Mouse (Mus musculus): Measurements from ENCODE around the gene Serpinh1.

Serpinh1 gene

GRCm38 (mm10) chr7:99326128-99326527, 26.9 kb downstream of the Serpinh1 start:
- no peak for DNase-seq (ENCODE audit: low spot score in 2 of 2)

GRCm38 (mm10) chr7:99324810-99325209, 28.2 kb downstream of the Serpinh1 start:
- no peak for DNase-seq (ENCODE audit: low spot score in 2 of 2)

- DNase-seq (ENCODE audit: low spot score in 2 of 2): no peak
Observed at GRCm38 (mm10) chr7:99323321-99323700, 29.7 kb downstream of the Serpinh1 start.

GRCm38 (mm10) chr7:99322691-99323320, 30.2 kb downstream of the Serpinh1 start:
- no peak for DNase-seq (ENCODE audit: low spot score in 2 of 2)

- DNase-seq (ENCODE audit: low spot score in 2 of 2): no peak
Observed at GRCm38 (mm10) chr7:99320524-99320923, 32.5 kb downstream of the Serpinh1 start.

GRCm38 (mm10) chr7:99317475-99317874, 35.6 kb downstream of the Serpinh1 start:
- DNase-seq (ENCODE audit: low spot score in 2 of 2): no peak

- DNase-seq (ENCODE audit: low spot score in 2 of 2): no peak
Observed at GRCm38 (mm10) chr7:99316207-99316606, 36.8 kb downstream of the Serpinh1 start.

GRCm38 (mm10) chr7:99314565-99314964, 38.5 kb downstream of the Serpinh1 start:
- no peak for DNase-seq (ENCODE audit: low spot score in 2 of 2)

GRCm38 (mm10) chr7:99313253-99313652, 39.8 kb downstream of the Serpinh1 start:
- DNase-seq (ENCODE audit: low spot score in 2 of 2): no peak

GRCm38 (mm10) chr7:99312671-99313143, 40.3 kb downstream of the Serpinh1 start:
- DNase-seq (ENCODE audit: low spot score in 2 of 2): no peak

- no peak for DNase-seq (ENCODE audit: low spot score in 2 of 2)
Observed at GRCm38 (mm10) chr7:99312058-99312457, 41.0 kb downstream of the Serpinh1 start.

- no peak for DNase-seq (ENCODE audit: low spot score in 2 of 2)
Observed at GRCm38 (mm10) chr7:99311433-99311832, 41.6 kb downstream of the Serpinh1 start.

- DNase-seq (ENCODE audit: low spot score in 2 of 2): no peak
Observed at GRCm38 (mm10) chr7:99306640-99307039, 46.4 kb downstream of the Serpinh1 start.

GRCm38 (mm10) chr7:99305688-99306087, 47.4 kb downstream of the Serpinh1 start:
- DNase-seq (ENCODE audit: low spot score in 2 of 2): no peak

- peak in 1 of 2 experiments; percentile 9 for DNase-seq (ENCODE audit: low spot score in 2 of 2)
Observed at GRCm38 (mm10) chr7:99304949-99305372, 48.1 kb downstream of the Serpinh1 start.

- DNase-seq (ENCODE audit: low spot score in 2 of 2): no peak
Observed at GRCm38 (mm10) chr7:99304029-99304428, 49.0 kb downstream of the Serpinh1 start.

- DNase-seq (ENCODE audit: low spot score in 2 of 2): no peak
Observed at GRCm38 (mm10) chr7:99300650-99301175, 52.3 kb downstream of the Serpinh1 start.

Data from spleen, postnatal 36 days (tissue).